Mouse (Mus musculus): ENCODE data around the gene Upk2.

The Upk2 gene

GRCm38 (mm10) chr9:44488855-44489381 lies 34.1 kb upstream of the Upk2 start:
- no peak for DNase-seq (ENCODE audit: low read depth, low spot score)

GRCm38 (mm10) chr9:44488416-44488815 lies 33.6 kb upstream of the Upk2 start:
- no peak for DNase-seq (ENCODE audit: low read depth, low spot score)

- DNase-seq (ENCODE audit: low read depth, low spot score): no peak
These were observed 32.7 kb upstream of the Upk2 start for GRCm38 (mm10) chr9:44487441-44487840.

GRCm38 (mm10) chr9:44486741-44487421 lies 32.1 kb upstream of the Upk2 start:
- no peak for DNase-seq (ENCODE audit: low read depth, low spot score)

GRCm38 (mm10) chr9:44486335-44486734 lies 31.6 kb upstream of the Upk2 start:
- no peak for DNase-seq (ENCODE audit: low read depth, low spot score)

GRCm38 (mm10) chr9:44485516-44486161 lies 30.9 kb upstream of the Upk2 start:
- DNase-seq (ENCODE audit: low read depth, low spot score): no peak

- DNase-seq (ENCODE audit: low read depth, low spot score): no peak
These were observed 30.3 kb upstream of the Upk2 start for GRCm38 (mm10) chr9:44485105-44485515.

- no peak for DNase-seq (ENCODE audit: low read depth, low spot score)
These were observed 29.7 kb upstream of the Upk2 start for GRCm38 (mm10) chr9:44484311-44485104.

GRCm38 (mm10) chr9:44483510-44484044 lies 28.8 kb upstream of the Upk2 start:
- peak; percentile 71 for DNase-seq (ENCODE audit: low read depth, low spot score)

DNA sequence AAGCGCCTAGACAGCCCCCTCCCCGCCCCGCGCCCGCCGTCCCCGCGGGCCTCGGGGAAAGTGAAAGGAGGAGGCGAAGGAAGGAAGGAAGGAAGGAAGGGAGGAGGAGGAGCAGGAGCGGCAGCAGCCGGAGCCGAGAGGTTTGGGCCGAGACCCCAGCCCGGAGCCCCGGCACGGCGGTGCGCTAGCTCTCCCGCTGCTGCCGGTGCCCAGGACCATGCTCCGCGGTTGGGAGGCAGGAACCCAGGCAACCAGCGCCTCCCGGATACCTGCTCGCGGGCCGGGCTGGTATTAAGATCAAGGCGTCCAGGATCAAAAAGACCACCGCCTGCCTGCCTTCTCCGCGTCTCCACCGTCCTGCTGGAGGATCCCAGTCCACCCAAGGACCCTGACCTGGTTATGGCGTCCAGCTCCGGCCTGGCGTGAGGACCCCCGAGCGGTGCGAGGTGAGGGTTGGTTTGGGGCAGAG lies 28.3 kb upstream of the Upk2 start:
- DNase-seq (ENCODE audit: low read depth, low spot score): no peak

- peak; percentile 89 for DNase-seq (ENCODE audit: low read depth, low spot score)
These were observed 27.8 kb upstream of the Upk2 start, which contains the start of gene Bcl9l for GRCm38 (mm10) chr9:44482552-44482951. TSS of gene Bcl9l (plus strand) at chr9:44482825.

DNA sequence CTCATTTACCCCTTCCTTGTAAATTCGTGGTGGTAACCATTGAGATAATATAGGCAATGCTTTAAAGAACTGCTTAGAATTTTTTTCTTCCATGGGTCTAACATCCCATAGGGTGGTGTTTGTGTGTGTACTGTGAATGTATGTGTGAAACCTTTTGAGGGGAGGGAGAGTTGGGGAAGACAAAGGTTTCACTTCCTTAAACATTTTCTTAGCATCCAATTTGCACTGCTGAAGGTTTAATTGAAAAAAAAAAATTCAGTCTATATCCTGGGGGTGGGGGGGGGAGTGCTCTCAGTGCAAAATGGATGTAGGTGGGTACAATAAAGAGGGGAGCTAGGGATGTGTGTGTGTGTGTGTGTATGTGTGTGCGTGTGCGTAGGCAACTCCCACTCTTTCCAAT lies 27.3 kb upstream of the Upk2 start:
- DNase-seq (ENCODE audit: low read depth, low spot score): no peak

DNA sequence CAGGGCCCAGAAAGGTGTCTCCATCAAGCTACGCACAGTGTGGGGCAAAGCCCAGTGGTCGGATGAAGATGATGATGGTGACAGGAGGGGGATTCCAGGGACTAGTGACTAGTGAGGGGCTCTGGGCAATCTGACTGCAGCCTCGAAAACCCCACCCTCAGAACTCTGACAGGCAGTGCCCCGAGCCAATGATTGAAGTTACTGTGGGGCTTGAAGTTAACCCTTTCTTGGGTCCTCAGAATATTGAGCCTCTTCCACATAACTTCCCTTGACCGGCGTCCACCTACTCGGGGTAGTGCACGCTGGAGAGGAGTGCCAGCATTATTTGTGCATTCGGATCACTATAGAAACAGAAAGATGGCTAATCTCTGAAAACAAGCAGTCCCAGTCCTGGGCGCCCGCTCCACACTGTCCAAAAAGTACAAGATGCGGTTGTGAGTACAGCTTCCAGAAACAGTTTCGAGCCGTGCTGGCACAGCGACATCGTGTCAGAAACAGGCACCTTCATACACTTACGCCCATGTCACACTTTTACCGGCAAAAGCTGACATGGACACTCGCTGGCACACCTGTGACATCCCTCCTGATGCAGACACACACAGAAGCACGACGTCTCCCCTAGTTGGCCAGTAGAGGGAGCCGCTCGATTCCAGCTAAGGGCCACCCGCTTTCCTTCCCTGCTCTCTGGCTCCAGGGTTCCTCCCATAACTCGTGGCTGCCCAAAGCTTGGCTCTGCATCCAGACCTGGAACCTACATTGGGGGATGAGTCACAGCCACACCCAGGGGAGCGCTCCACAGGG lies 25.1 kb upstream of the Upk2 start:
- DNase-seq (ENCODE audit: low read depth, low spot score): no peak

- DNase-seq (ENCODE audit: low read depth, low spot score): no peak
These were observed 24.3 kb upstream of the Upk2 start for GRCm38 (mm10) chr9:44478959-44479605.

GRCm38 (mm10) chr9:44478229-44478921 lies 23.6 kb upstream of the Upk2 start:
- DNase-seq (ENCODE audit: low read depth, low spot score): no peak

DNA sequence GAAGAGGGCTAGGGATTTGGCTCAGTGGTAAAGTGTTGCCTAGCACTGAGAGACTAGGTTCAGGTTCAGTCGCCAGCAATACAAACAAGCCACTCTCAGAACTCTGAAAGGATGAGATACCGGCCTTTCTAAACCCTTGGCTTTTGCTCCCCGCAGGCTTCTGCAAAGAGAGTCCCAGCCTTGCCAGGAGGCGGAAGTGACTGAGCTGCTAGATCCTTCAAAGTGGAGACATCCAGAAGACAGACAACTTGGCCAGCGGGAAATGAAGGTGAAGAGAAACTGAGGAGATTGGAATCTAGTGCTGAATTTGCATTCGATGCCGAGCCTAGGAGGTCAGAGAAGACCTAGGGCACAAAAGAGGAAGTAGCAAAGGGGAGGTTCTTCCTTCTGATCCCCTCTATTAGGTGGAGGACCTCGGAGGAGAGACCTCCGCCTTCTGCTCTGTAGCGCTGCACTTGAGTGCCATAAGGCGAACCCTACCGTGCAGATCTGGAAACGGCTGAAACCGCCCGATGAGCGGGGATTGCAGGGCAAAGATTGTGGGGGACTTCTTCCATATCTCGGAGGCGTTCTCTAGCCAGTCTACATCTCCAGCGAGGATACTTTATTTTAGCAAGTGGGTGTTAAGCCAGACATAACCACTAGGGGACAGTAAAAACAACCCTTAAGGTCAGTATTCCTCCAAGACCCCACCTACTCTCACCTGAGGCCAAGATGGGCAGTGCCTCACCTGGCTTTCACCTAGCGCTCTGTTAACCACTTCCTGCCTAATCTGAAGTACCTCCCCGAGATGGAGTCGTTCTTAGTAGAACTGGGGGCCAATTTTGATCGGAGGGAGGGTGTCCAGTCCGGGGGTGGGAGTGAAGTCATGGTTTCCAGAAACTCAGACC lies 22.8 kb upstream of the Upk2 start:
- DNase-seq (ENCODE audit: low read depth, low spot score): no peak

GRCm38 (mm10) chr9:44475936-44476335 lies 21.2 kb upstream of the Upk2 start:
- DNase-seq (ENCODE audit: low read depth, low spot score): no peak

- no peak for DNase-seq (ENCODE audit: low read depth, low spot score)
These were observed 19.6 kb upstream of the Upk2 start for GRCm38 (mm10) chr9:44474327-44474726.

DNA sequence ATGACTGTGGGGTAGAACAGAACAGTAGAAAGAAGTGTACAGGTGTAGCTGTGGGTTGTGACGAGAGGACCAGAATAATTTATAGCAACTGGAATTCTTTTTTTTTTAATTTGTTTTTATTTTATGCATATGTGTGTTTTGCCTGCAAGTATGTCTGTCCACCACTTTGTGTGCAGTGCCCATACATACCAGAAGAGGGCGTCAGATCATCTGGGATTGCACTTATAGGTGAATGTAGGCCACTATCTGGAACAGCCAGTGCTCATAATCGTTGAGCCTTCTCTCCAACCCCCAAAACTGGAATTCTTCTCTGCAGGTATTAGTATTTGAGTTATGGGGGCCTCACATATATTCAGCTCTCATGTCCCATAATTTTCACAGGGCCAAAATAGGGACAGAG lies 18.4 kb upstream of the Upk2 start:
- DNase-seq (ENCODE audit: low read depth, low spot score): no peak
